Mouse (Mus musculus) lung, embryonic 14.5 days (tissue): Measurements from ENCODE around the gene Insc. TPM values are rescaled to one million over a fixed set of nuclear protein-coding genes. Genes with fewer than 3 reads are reported as not detected.

Experiments
- ATAC-seq: fragments of 200-750 bp; cut with Nextera tagmentation; 2 replicates; pipeline ENCODE4 v1.8.0; 2017; ENCODE audit warnings: mild to moderate bottlenecking, moderate TSS enrichment, moderate library complexity; ENCODE audit not compliant: insufficient read depth
- DNase-seq: peaks from one replicate; pipeline ENCODE4 v3.0.0-alpha.2; 2015
- H3K27ac ChIP-seq: fragments of 300-500 bp; sonication (generic); 2 replicates; pipeline ENCODE4 v1.5.1; 2014; ENCODE audit warnings: low read depth, mild to moderate bottlenecking, moderate library complexity
- H3K27me3 ChIP-seq: fragments of 300-500 bp; sonication (generic); 2 replicates; pipeline ENCODE4 v1.6.1; 2014; ENCODE audit warnings: low read length, control low read depth; ENCODE audit not compliant: insufficient read depth
- H3K36me3 ChIP-seq: fragments of 300-500 bp; sonication (generic); 2 replicates; pipeline ENCODE4 v1.6.1; 2014; ENCODE audit warnings: control low read depth; ENCODE audit not compliant: insufficient read depth
- H3K4me1 ChIP-seq: fragments of 300-500 bp; sonication (generic); 2 replicates; pipeline ENCODE4 v1.6.1; 2014; ENCODE audit warnings: antibody characterized with exemption, control low read depth; ENCODE audit not compliant: insufficient read depth
- H3K4me2 ChIP-seq: fragments of 300-500 bp; sonication (generic); 2 replicates; pipeline ENCODE4 v1.6.1; 2014; ENCODE audit warnings: mild to moderate bottlenecking
- H3K4me3 ChIP-seq: fragments of 300-500 bp; sonication (generic); 2 replicates; pipeline ENCODE4 v1.5.1; 2014; ENCODE audit warnings: low read depth, low read length
- H3K9ac ChIP-seq: fragments of 300-500 bp; sonication (generic); 2 replicates; pipeline ENCODE4 v1.6.1; 2014
- H3K9me3 ChIP-seq: fragments of 300-500 bp; sonication (generic); 2 replicates; pipeline ENCODE4 v1.6.1; 2016; ENCODE audit warnings: low read depth, low read length, control low read depth
- CTCF ChIP-seq: IDR thresholded peaks from 2 replicates; pipeline ENCODE4 v1.5.1; 2016; ENCODE audit warnings: antibody characterized with exemption, low read depth
- WGBS: fragments of 180-500 bp; shearing (Covaris S2); extraction: QIAGEN DNeasy Blood & Tissue Kit; methylation state at CpG from one replicate; pipeline ENCODE4 v1.1.7; 2014; 5-methylcytosine and 5-hydroxymethylcytosine counted together
- polyA plus RNA-seq: library from polyadenylated mRNA; unstranded; fragments of >200 nt; fragmentation: Nextera tagmentation; extraction: Ambion mirVana; gene quantifications from 2 replicates; pipeline ENCODE4 v1.2.1, GENCODE M21; 2014

The Insc gene
- polyA plus RNA-seq, 1 experiment from 2014 or later, result 3.3 TPM

DNA sequence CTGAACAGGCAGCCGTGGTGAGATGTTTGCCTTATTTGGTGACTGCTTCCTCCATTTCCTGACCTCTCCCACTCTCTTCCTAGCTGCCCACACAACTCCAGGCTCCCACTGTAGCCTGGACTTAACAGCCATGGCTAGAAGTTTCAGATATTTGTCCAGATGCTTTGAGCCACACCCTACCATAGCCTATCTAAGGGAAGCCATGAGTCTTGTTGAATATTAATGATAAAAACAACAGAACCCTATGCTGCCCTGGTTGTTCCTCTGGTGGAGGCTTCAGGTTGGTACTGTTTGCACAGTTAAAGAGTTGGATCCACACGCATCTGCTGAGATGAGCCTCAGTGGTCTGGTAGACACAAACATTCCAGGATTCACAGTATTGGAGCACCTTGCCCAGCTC, 61.8 kb downstream of the Insc start:
- WGBS, result 68% methylated on average over 2 of the region's 2 CpGs
- no peak overlapping the region for H3K4me2 ChIP-seq
- ATAC-seq (no peak), DNase-seq (no peak)
- no peaks in the 10 kb centered on the region for H3K36me3 ChIP-seq
- no peaks in the 10 kb centered on the region for H3K9me3 ChIP-seq
- no peaks in the 10 kb centered on the region for H3K27me3 ChIP-seq
- H3K27ac ChIP-seq, result no peak overlapping the region
- no peak overlapping the region for H3K4me3 ChIP-seq
- no peak for TF ChIP-seq CTCF
- H3K4me1 ChIP-seq, result no peaks in the 10 kb centered on the region
- no peak overlapping the region for H3K9ac ChIP-seq

DNA sequence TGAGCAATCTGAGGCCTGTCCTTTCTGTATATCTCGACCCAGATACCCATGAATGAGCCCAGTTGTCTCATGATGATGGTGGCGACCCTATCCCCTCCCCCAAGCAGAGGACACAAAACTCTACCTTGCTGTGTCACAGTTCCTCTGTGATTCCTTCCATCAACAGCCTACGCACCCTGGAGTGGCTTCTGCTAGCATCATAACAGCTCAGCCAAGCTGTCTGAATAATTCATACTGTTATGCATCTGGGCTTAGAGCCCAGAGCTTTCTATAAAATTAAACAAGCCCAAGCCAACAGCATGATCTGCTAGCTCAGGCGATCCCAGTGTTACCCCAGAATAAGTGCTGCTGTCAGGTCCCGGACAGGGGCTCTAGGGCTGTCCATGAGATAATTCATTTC, 63.8 kb downstream of the Insc start:
- no peaks in the 10 kb centered on the region for H3K9me3 ChIP-seq
- no peak overlapping the region for H3K27ac ChIP-seq
- 58% methylated on average over 5 of the region's 5 CpGs for WGBS
- ATAC-seq (no peak), DNase-seq (peak; percentile 37)
- no peaks in the 10 kb centered on the region for H3K4me1 ChIP-seq
- H3K4me3 ChIP-seq, result no peak overlapping the region
- no peak overlapping the region for H3K4me2 ChIP-seq
- TF ChIP-seq CTCF, result no peak
- H3K27me3 ChIP-seq, result no peaks in the 10 kb centered on the region
- H3K36me3 ChIP-seq, result no peaks in the 10 kb centered on the region
- no peak overlapping the region for H3K9ac ChIP-seq

DNA sequence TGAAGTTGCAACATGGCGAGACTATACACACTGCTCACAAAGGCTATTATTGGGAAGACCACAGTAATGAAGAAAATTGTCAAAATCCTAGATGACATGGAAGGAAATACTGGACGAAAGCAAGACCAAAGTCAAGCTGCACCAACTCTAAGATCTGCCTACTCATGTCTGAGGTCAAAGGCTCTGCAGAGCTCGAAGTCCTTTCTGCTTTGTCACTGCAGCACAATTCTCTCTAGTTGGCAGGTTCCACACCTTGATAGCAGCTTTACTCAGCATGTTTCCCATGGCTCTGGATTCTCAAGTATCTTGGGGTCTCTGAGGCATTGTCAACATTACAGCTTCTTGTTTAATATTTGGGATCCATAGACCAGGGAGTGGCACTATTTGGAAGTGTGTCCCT, 64.8 kb downstream of the Insc start:
- no peak for ATAC-seq
- 82% methylated on average over 3 of the region's 3 CpGs for WGBS
- Histone ChIP-seq H3K4me2 (no peak overlapping the region), H3K9me3 (no peaks in the 10 kb centered on the region), H3K4me3 (no peak overlapping the region), H3K36me3 (no peaks in the 10 kb centered on the region), H3K27me3 (no peaks in the 10 kb centered on the region), H3K27ac (no peak overlapping the region), H3K4me1 (no peaks in the 10 kb centered on the region), H3K9ac (no peak overlapping the region)
- no peak for TF ChIP-seq CTCF
- DNase-seq, result no peak

DNA sequence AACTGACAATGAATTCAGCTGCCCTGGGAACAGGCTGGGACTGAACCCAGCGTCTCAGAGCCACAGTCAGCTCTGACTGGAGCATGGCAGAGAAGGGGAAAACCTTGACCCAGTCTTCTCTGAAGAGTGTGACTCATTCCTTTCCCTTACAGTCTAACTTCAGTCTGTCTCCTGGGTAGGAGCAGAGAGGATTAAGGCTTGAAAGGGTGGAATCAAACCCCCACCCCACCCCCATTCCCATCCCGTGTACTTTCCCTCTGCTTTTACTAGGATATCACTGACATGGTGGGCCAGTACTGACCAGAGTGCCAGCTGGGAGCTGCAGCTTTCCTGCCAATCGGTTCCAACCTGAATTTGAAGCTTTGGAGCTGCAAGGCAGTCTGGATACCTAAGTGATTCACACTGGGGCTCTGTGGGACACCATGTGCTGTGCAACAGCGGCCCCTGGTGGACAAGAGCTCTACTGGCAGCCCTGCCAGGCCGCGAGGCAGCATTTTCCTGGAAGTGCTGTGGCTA, 73.9 kb downstream of the Insc start:
- TF ChIP-seq CTCF, result peak; percentile 100
- peak; percentile 95 for ATAC-seq
- DNase-seq, result peak; percentile 95
- no peaks in the 10 kb centered on the region for H3K36me3 ChIP-seq
- no peak overlapping the region for H3K4me2 ChIP-seq
- H3K4me1 ChIP-seq, result no peaks in the 10 kb centered on the region
- H3K9me3 ChIP-seq, result no peaks in the 10 kb centered on the region
- H3K27me3 ChIP-seq, result no peaks in the 10 kb centered on the region
- WGBS, result 10% methylated on average over 6 of the region's 6 CpGs
- H3K9ac ChIP-seq, result no peak overlapping the region
- H3K4me3 ChIP-seq, result no peak overlapping the region
- no peak overlapping the region for H3K27ac ChIP-seq

DNA sequence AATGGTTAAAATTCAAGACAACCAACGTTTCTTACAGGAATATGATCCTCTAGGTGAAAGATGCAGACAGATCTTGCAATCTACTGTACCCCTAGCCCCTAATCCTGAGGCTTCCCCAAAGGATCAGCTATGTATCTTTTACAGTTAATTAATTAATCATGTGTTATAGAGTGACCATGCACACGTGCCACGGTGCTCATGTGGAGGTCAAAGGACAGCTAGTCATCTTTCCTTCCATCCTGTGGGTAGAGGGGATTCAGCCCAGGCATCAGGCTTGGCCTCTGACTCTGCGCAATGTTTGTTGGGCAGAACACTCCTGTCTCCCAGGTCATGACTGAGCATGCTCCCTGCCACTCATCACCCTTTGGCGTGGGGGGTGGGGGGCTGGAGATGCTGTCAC, 74.4 kb downstream of the Insc start:
- TF ChIP-seq CTCF, result no peak
- no peak overlapping the region for H3K9ac ChIP-seq
- H3K4me1 ChIP-seq, result no peaks in the 10 kb centered on the region
- H3K4me2 ChIP-seq, result no peak overlapping the region
- DNase-seq (no peak), ATAC-seq (peak; percentile 35)
- H3K27ac ChIP-seq, result no peak overlapping the region
- 27% methylated on average over 5 of the region's 5 CpGs for WGBS
- H3K4me3 ChIP-seq, result no peak overlapping the region
- H3K9me3 ChIP-seq, result no peaks in the 10 kb centered on the region
- no peaks in the 10 kb centered on the region for H3K36me3 ChIP-seq
- no peaks in the 10 kb centered on the region for H3K27me3 ChIP-seq

DNA sequence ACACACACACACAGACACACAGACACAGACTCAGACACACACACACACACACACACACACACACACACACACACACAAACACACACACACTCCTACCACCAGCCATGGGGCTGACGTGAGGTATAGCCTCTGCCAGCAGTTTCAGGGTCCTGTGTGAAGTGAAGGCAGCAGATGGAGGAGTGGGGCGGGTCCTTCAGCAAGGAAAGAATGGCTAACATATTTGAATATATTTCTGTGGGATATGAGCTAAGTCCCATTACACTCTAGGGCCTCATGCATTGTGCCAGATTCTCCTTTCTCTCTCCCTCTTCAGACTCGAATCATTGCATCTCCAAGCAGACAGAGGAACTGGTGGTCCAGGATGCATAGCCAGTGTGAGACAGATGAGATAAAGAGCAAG, 74.9 kb downstream of the Insc start:
- no peak for TF ChIP-seq CTCF
- no peak overlapping the region for H3K4me2 ChIP-seq
- H3K4me1 ChIP-seq, result no peaks in the 10 kb centered on the region
- no peaks in the 10 kb centered on the region for H3K36me3 ChIP-seq
- no peak overlapping the region for H3K9ac ChIP-seq
- no peaks in the 10 kb centered on the region for H3K27me3 ChIP-seq
- 82% methylated on average over 3 of the region's 3 CpGs for WGBS
- H3K9me3 ChIP-seq, result no peaks in the 10 kb centered on the region
- H3K27ac ChIP-seq, result no peak overlapping the region
- no peak overlapping the region for H3K4me3 ChIP-seq
- no peak for DNase-seq
- no peak for ATAC-seq

DNA sequence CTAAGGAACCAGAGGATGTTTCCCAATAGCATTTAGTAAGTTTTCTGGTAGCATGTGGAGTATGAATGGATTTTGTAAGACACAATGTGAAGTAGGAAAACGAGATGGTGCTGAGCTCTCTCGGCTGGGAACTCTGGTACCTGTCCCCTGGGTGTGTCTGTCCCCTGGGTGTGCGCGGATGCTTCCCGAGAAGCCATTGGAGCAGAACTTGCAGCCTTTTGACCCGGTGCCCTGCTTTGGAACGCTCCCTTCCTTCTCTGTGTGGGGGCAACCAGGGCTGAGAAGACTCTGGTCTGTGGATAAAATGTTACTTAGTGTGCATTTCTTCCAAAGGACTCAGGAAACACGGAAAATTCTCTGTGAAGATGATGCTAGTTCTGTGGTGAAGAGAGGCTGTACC, 75.3 kb downstream of the Insc start:
- no peak for TF ChIP-seq CTCF
- ATAC-seq, result no peak
- Histone ChIP-seq H3K27ac (no peak overlapping the region), H3K9ac (no peak overlapping the region), H3K27me3 (no peaks in the 10 kb centered on the region), H3K9me3 (no peaks in the 10 kb centered on the region), H3K36me3 (no peaks in the 10 kb centered on the region), H3K4me3 (no peak overlapping the region), H3K4me2 (no peak overlapping the region), H3K4me1 (no peaks in the 10 kb centered on the region)
- 72% methylated on average over 8 of the region's 8 CpGs for WGBS
- DNase-seq, result no peak

DNA sequence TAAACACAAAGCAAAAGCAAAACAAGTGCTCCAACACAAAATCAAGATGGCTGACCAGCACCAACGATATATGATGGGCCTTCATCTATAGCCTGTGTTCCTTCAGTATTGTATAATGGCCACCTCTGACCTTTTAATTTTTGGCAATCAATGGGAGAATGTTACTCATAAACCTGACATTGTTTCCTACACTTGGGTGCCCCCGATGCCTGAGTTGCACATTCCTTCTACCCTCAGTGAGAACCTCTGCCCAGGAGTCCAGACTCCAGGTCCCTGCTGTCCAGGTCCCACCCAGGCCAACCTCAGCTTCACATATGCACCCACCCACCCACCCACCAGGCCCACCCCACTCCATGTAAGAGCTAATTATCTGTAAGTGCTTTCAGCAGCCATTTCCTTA, 79.2 kb downstream of the Insc start:
- Histone ChIP-seq H3K27ac (no peak overlapping the region), H3K9me3 (no peaks in the 10 kb centered on the region), H3K4me1 (no peaks in the 10 kb centered on the region), H3K4me3 (no peak overlapping the region), H3K9ac (no peak overlapping the region), H3K27me3 (no peaks in the 10 kb centered on the region), H3K4me2 (no peak overlapping the region), H3K36me3 (no peaks in the 10 kb centered on the region)
- ATAC-seq (no peak), DNase-seq (no peak)
- TF ChIP-seq CTCF, result no peak
- 90% methylated on average over 2 of the region's 2 CpGs for WGBS
